Mouse (Mus musculus) left cerebral cortex, adult 8-10 months (tissue): ENCODE results near the gene Tirap. TPM values are rescaled to one million over a fixed set of nuclear protein-coding genes. Genes with fewer than 3 reads are reported as not detected.
"Not testable (repeated sequence)": the region's sequence is repeated elsewhere in the genome, so short reads cannot be mapped to it uniquely, and the experiment has no call there.

ENCODE experiments used
- DNase-seq, 2 experiments: peaks; one replicate each; pipeline ENCODE4 v3.0.0; 2022; ENCODE audit warnings: low spot score in 2 of 2
- total RNA-seq, 4 experiments: library from RNA; stranded (reverse); gene quantifications; 2 replicates each; pipeline ENCODE4 v1.2.4; 2022

The Tirap gene
- total RNA-seq, 4 experiments from 2014 or later: 2.3 to 2.9 (median 2.6) TPM

- no peak for DNase-seq
Measured at GRCm38 (mm10) chr9:35152923-35153322, 47.2 kb downstream of the Tirap start.

DNA sequence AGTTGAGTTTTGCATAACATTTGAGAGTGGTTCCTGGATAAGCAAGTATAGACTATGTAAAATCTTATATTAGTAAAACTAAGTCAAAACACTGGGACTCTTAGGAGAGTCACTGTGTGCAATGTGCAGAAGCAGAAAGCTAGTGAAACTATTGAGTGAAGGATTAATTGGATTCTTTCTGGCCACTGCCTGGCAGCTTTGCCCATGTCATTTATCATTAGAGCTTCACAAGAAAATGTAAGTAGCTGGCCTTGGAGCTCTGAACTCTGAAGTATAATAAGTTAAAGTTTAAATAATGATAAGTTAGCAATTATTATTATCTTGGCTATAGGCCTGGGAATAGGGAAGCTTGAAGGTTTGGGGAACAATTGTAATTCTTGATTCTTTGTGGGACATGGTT lies 51.3 kb downstream of the Tirap start:
- DNase-seq: not testable (repeated sequence)

GRCm38 (mm10) chr9:35147261-35147660 lies 52.8 kb downstream of the Tirap start:
- DNase-seq: not testable (repeated sequence)

- DNase-seq: no peak
Measured at GRCm38 (mm10) chr9:35145829-35146228, 54.3 kb downstream of the Tirap start.

- no peak for DNase-seq
Measured at GRCm38 (mm10) chr9:35145118-35145517, 55.0 kb downstream of the Tirap start.

- no peak for DNase-seq
Measured at GRCm38 (mm10) chr9:35142221-35142620, 57.9 kb downstream of the Tirap start.

GRCm38 (mm10) chr9:35139231-35139744 lies 60.8 kb downstream of the Tirap start:
- no peak for DNase-seq

- no peak for DNase-seq
Measured at GRCm38 (mm10) chr9:35138029-35138428, 62.1 kb downstream of the Tirap start.

DNA sequence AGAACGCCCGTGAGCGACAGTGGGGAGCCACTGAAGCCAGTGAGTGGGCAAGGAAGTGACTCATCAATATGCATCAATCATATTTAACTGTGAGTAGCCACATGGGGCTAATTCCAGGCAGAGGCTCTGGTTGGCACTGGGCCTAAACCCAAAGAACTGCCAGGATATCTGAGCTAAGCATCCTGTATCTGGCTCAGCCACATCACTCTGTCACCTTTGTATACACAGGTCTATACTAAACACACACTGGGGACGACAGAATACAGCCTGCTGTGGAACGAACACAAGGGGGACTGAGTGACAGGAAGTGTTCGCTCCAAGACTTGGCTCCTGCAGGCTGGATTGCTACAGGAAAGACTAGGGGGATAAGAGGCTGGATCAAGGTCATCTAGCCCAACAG lies 64.5 kb downstream of the Tirap start:
- no peak for DNase-seq

Other genes starting within 250 kb of the Tirap start
- 10 to 100 TPM; 26.5 to 30.4 (median 28.9) TPM for gene St3gal4, start 81.0 kb downstream of the Tirap start, total RNA-seq
- gene Dcps, start 24.2 kb downstream of the Tirap start, total RNA-seq: 10 to 100 TPM; 16.1 to 19.1 (median 16.4) TPM
- gene Srpr, start 116 bp downstream of the Tirap start, total RNA-seq: 10 to 100 TPM; 66.6 to 80.4 (median 72.1) TPM
- 10 to 100 TPM; 37.0 to 40.0 (median 37.7) TPM for gene Foxred1, start 10.8 kb upstream of the Tirap start, total RNA-seq
- gene Fam118b, start 67.5 kb upstream of the Tirap start, total RNA-seq: 10 to 100 TPM; 20.2 to 23.0 (median 21.7) TPM
- 10 to 100 TPM in 3 of 4 experiments, 1 to 10 TPM in 1; 9.1 to 12.1 (median 11.7) TPM for gene Rpusd4, start 67.6 kb upstream of the Tirap start, total RNA-seq
- gene Cdon, start 220.8 kb upstream of the Tirap start, total RNA-seq: 10 to 100 TPM in 2 of 4 experiments, 1 to 10 TPM in 2; 8.7 to 12.5 (median 10.3) TPM